Mouse (Mus musculus) MEL (cell line): ENCODE data around the gene Ffar2. TPM values are rescaled to one million over a fixed set of nuclear protein-coding genes. Genes with fewer than 3 reads are reported as not detected.

Experiments
- DNase-seq: peaks from one replicate; pipeline ENCODE4 v3.0.0; 2011; ENCODE audit warnings: low read depth, low spot score
- H3K27ac ChIP-seq: 2 replicates; pipeline ENCODE4 v1.5.1; 2012; ENCODE audit warnings: low read depth, mild to moderate bottlenecking, control low read depth, low read length, moderate library complexity; ENCODE audit not compliant: control insufficient read depth
- H3K27me3 ChIP-seq, 2 experiments: fragments of 150-350 bp in 1 of 2; sonication (generic) in 1 of 2; 2 replicates each; pipeline ENCODE4 v1.6.1; 2012; ENCODE audit warnings: low read length in 2 of 2, mild to moderate bottlenecking in 2 of 2, improper control_type of control experiment in 1 of 2, moderate library complexity in 1 of 2; ENCODE audit not compliant: insufficient read depth in 2 of 2, control insufficient read depth in 1 of 2
- H3K36me3 ChIP-seq, 2 experiments: 2 replicates each; pipeline ENCODE4 v1.6.1; 2012 to 2014; ENCODE audit warnings: low read length in 2 of 2, improper control_type of control experiment in 1 of 2, inconsistent platforms in 1 of 2, mild to moderate bottlenecking in 1 of 2; ENCODE audit not compliant: insufficient read depth in 2 of 2, control insufficient read depth in 1 of 2
- H3K4me1 ChIP-seq, 2 experiments: fragments of 150-350 bp in 1 of 2; sonication (generic) in 1 of 2; 2 replicates each; pipeline ENCODE4 v1.6.1; 2012; ENCODE audit warnings: low read length in 2 of 2, improper control_type of control experiment in 1 of 2, mild to moderate bottlenecking in 1 of 2; ENCODE audit not compliant: insufficient read depth in 2 of 2, control insufficient read depth in 1 of 2
- H3K4me3 ChIP-seq, 2 experiments: fragments of 150-350 bp in 1 of 2; sonication (generic) in 1 of 2; 2 replicates each; pipeline ENCODE4 v1.5.1; 2012; ENCODE audit warnings: low read depth in 2 of 2, low read length in 2 of 2, mild to moderate bottlenecking in 2 of 2, moderate library complexity in 2 of 2, control low read depth in 1 of 2, improper control_type of control experiment in 1 of 2; ENCODE audit not compliant: control insufficient read depth in 1 of 2, insufficient read depth in 1 of 2
- H3K79me2 ChIP-seq: 2 replicates; pipeline ENCODE4 v1.6.1; 2012; ENCODE audit warnings: mild to moderate bottlenecking, low read length, moderate library complexity; ENCODE audit not compliant: control insufficient read depth, poor library complexity, insufficient read depth
- H3K9ac ChIP-seq: 2 replicates; pipeline ENCODE4 v1.6.1; 2012; ENCODE audit warnings: low read depth, mild to moderate bottlenecking, control low read depth, low read length, moderate library complexity; ENCODE audit not compliant: control insufficient read depth, poor library complexity, severe bottlenecking
- H3K9me3 ChIP-seq: fragments of 150-350 bp; sonication (generic); replicated peaks from 2 replicates; pipeline ENCODE4 v1.6.1; 2012; ENCODE audit warnings: mild to moderate bottlenecking, low read length, improper control_type of control experiment, moderate library complexity; ENCODE audit not compliant: insufficient read depth
- BHLHE40 ChIP-seq: IDR thresholded peaks from 2 replicates; pipeline ENCODE4 v1.6.1; 2012; ENCODE audit warnings: low read depth, mild to moderate bottlenecking, inconsistent platforms, low read length, improper control_type of control experiment, borderline replicate concordance
- CHD1 ChIP-seq: IDR thresholded peaks from 2 replicates; pipeline ENCODE4 v1.6.1; 2012; ENCODE audit warnings: low read depth, mild to moderate bottlenecking, inconsistent platforms, low read length, improper control_type of control experiment
- CTCF ChIP-seq, 3 experiments: IDR thresholded peaks in 2 of 3; conservative IDR thresholded peaks in 1 of 3; 2 replicates each; pipeline ENCODE4 v1.5.1; 2011 to 2012; ENCODE audit warnings: low read length in 3 of 3, low read depth in 2 of 3, mild to moderate bottlenecking in 2 of 3, improper control_type of control experiment in 1 of 3, inconsistent platforms in 1 of 3, mixed read lengths in 1 of 3, moderate library complexity in 1 of 3; ENCODE audit not compliant: control insufficient read depth in 1 of 3, insufficient read depth in 1 of 3, poor library complexity in 1 of 3, severe bottlenecking in 1 of 3
- E2F4 ChIP-seq: IDR thresholded peaks from 2 replicates; pipeline ENCODE4 v1.6.1; 2011; ENCODE audit warnings: low read depth, low read length, improper control_type of control experiment, borderline replicate concordance
- GABPA ChIP-seq: IDR thresholded peaks from 2 replicates; pipeline ENCODE4 v1.6.1; 2012; ENCODE audit warnings: low read depth, mild to moderate bottlenecking, inconsistent platforms, low read length, improper control_type of control experiment, moderate library complexity
- JUND ChIP-seq: IDR thresholded peaks from 2 replicates; pipeline ENCODE4 v1.6.1; 2011; ENCODE audit warnings: low read depth, mild to moderate bottlenecking, improper control_type of control experiment, low read length
- KAT2A ChIP-seq: conservative IDR thresholded peaks from 2 replicates; pipeline ENCODE4 v1.6.1; 2012; ENCODE audit warnings: low read depth, low read length, improper control_type of control experiment, inconsistent platforms
- MAFK ChIP-seq: IDR thresholded peaks from 2 replicates; pipeline ENCODE4 v1.6.1; 2011; ENCODE audit warnings: low read depth, mild to moderate bottlenecking, low read length, improper control_type of control experiment, borderline replicate concordance
- MAZ ChIP-seq: IDR thresholded peaks from 2 replicates; pipeline ENCODE4 v1.6.1; 2012; ENCODE audit warnings: low read depth, mild to moderate bottlenecking, inconsistent platforms, low read length, improper control_type of control experiment
- MXI1 ChIP-seq: IDR thresholded peaks from 2 replicates; pipeline ENCODE4 v1.6.1; 2011; ENCODE audit warnings: mild to moderate bottlenecking, low read depth, low read length, improper control_type of control experiment
- POLR2A ChIP-seq, 2 experiments: IDR thresholded peaks; 2 replicates each; pipeline ENCODE4 v1.6.1; 2011 to 2012; ENCODE audit warnings: low read length in 2 of 2, mild to moderate bottlenecking in 2 of 2, control low read depth in 1 of 2, improper control_type of control experiment in 1 of 2, low read depth in 1 of 2, moderate library complexity in 1 of 2; ENCODE audit not compliant: control insufficient read depth in 1 of 2, insufficient read depth in 1 of 2, poor library complexity in 1 of 2
- POLR2AphosphoS5 ChIP-seq: IDR thresholded peaks from 2 replicates; pipeline ENCODE4 v1.6.1; 2012; ENCODE audit warnings: low read depth, borderline replicate concordance, mild to moderate bottlenecking, inconsistent platforms, low read length, moderate library complexity, mixed read lengths
- TBP ChIP-seq: IDR thresholded peaks from 2 replicates; pipeline ENCODE4 v1.8.0; 2011; ENCODE audit warnings: low read depth, low read length, improper control_type of control experiment
- USF2 ChIP-seq, 2 experiments: IDR thresholded peaks; 2 replicates each; pipeline ENCODE4 v1.6.1; 2011 to 2012; ENCODE audit warnings: improper control_type of control experiment in 2 of 2, low read length in 2 of 2, borderline replicate concordance in 1 of 2, inconsistent platforms in 1 of 2, low read depth in 1 of 2, mild to moderate bottlenecking in 1 of 2; ENCODE audit not compliant: insufficient read depth in 1 of 2
- ZKSCAN1 ChIP-seq: IDR thresholded peaks from 2 replicates; pipeline ENCODE4 v1.6.1; 2012; ENCODE audit warnings: low read depth, mild to moderate bottlenecking, inconsistent platforms, low read length, improper control_type of control experiment, moderate library complexity
- ZNF384 ChIP-seq: IDR thresholded peaks from 2 replicates; pipeline ENCODE4 v1.6.1; 2012; ENCODE audit warnings: low read depth, mild to moderate bottlenecking, inconsistent platforms, low read length, improper control_type of control experiment
- polyA plus RNA-seq, 2 experiments: library from polyadenylated mRNA; stranded (reverse) in 1 of 2; unstranded in 1 of 2; fragments of >175 nt in 1 of 2; fragments of >200 nt in 1 of 2; gene quantifications; 2 replicates each; pipeline versions ENCODE4 v1.2.1 to v1.2.4; 2012; ENCODE audit warnings: low replicate concordance in 2 of 2, low read depth in 1 of 2; ENCODE audit not compliant: insufficient read length in 2 of 2, insufficient read depth in 1 of 2, missing spikeins in 1 of 2
- total RNA-seq: library from RNA; depleted of rRNA; stranded (reverse); fragments of 300-350 nt; gene quantifications from 2 replicates; pipeline ENCODE4 v1.2.3, GENCODE M21; 2012

The Ffar2 gene
- total and polyA plus RNA-seq, 3 experiments = 0.04 TPM; not detected in 2

DNA sequence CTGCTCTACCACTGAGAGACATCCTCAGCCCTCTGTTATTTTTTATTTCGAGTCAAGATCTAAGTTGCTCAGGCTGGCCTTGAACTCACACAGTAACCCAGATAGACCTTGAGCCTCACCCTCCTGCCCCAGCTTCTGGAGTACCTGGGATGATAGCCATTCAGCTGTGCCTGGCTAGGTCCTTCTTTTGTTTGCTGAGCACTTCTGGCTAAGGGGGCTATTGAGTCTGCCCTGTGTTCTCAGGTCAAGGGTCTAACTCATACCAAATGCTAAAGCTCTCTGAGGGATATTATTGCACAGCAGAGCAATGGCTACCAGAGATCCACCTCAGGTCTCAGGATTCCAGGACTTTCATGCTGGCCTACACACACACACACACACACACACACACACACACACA, 38.4 kb downstream of the Ffar2 start:
- H3K79me2 ChIP-seq = no peaks in the 10 kb centered on the region
- H3K9ac ChIP-seq = no peak overlapping the region
- peaks cover 0 to 5% of the 10 kb centered on the region in 2 experiments; a peak in 1 of 4 replicates for H3K4me1 ChIP-seq
- no peak overlapping the region for H3K4me3 ChIP-seq
- no peaks in the 10 kb centered on the region for H3K36me3 ChIP-seq
- H3K9me3 ChIP-seq = no peaks in the 10 kb centered on the region
- TF ChIP-seq ZKSCAN1 (no peak), USF2 (IDR thresholded peaks at IDR 0.05; ENCODE audit: borderline replicate concordance in 1 of 2, insufficient read depth in 1 of 2, low read depth in 1 of 2, low read length in 2 of 2) (no peak), BHLHE40 (no peak), ZNF384 (no peak), CHD1 (no peak), POLR2A (IDR thresholded peaks at IDR 0.05; ENCODE audit: control insufficient read depth in 1 of 2, insufficient read depth in 1 of 2, low read depth in 1 of 2, low read length in 2 of 2, poor library complexity in 1 of 2) (no peak), E2F4 (no peak), JUND (no peak), GABPA (no peak), MXI1 (no peak), CTCF (IDR thresholded peaks at IDR 0.05 in 2 of 3, conservative IDR thresholded peaks at IDR 0.05 in 1 of 3; ENCODE audit: control insufficient read depth in 1 of 3, insufficient read depth in 1 of 3, low read depth in 2 of 3, low read length in 3 of 3, poor library complexity in 1 of 3, severe bottlenecking in 1 of 3) (no peak), POLR2AphosphoS5 (no peak), MAFK (no peak), KAT2A (no peak), MAZ (no peak), TBP (no peak)
- H3K27me3 ChIP-seq = peaks cover 0 to 9% of the 10 kb centered on the region in 2 experiments; a peak in 3 of 4 replicates
- H3K27ac ChIP-seq = no peak overlapping the region
- DNase-seq = no peak

DNA sequence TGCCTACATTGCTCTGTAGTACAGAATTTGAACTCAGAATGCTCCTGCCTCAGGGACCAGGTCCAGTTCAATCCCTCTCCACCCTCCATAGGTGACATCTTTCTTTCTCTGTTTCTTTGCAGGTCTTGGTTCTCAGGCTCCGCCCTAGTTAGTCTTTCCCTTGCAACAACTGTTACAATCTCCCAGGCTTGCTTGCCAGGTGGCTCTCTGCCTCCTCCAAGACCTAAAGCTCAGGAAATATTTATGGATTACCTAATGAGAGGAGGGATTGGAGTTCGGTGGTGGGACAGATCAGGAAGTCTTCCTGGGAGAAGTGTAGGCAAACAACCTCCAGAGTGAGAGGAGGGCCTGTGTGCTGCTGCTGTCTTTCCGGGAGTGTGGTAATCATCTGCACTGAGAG, 40.9 kb downstream of the Ffar2 start:
- Histone ChIP-seq H3K79me2 (no peaks in the 10 kb centered on the region), H3K4me3 (no peak overlapping the region), H3K4me1 (peaks cover 0 to 5% of the 10 kb centered on the region in 2 experiments; a peak in 1 of 4 replicates), H3K36me3 (no peaks in the 10 kb centered on the region), H3K9me3 (no peaks in the 10 kb centered on the region), H3K27ac (no peak overlapping the region), H3K9ac (no peak overlapping the region), H3K27me3 (peaks cover 0 to 7% of the 10 kb centered on the region in 2 experiments; a peak in 3 of 4 replicates)
- DNase-seq = no peak
- no peak for TF ChIP-seq CHD1
- TF ChIP-seq MXI1 = no peak
